In genomic region chr13:24279762-24280438, GRCm38 (mm10) we compare ENCODE assay signal across 8 mouse cellular contexts. TPM values are rescaled to one million over a fixed set of nuclear protein-coding genes. Genes with fewer than 3 reads are reported as not detected.
DNase-seq lines count a peak whose midpoint lies in the region; ATAC-seq and TF ChIP-seq lines count a peak whose summit lies in the region.

No protein-coding gene starts in this region.

- peak overlapping the region; percentile 81 for H3K9ac ChIP-seq in embryonic facial prominence, embryonic 13.5 days
- H3K9ac ChIP-seq in intestine, embryonic 15.5 days: peak overlapping the region; percentile 83
- peak overlapping the region; percentile 66 for H3K9ac ChIP-seq in liver, postnatal 0 days (replicated peaks)

- peak; percentile 20 for DNase-seq in 3T3-L1 (ENCODE audit: low read depth, low spot score)
- no peak for DNase-seq in Patski (ENCODE audit: low read depth, low spot score)
- peak; percentile 24 for DNase-seq in liver, postnatal 0 days
- no peak for DNase-seq in layer of hippocampus, postnatal 36 days
- DNase-seq in spleen, postnatal 14 days (ENCODE audit: low spot score in 2 of 2): no peak

- H3K4me2 ChIP-seq in embryonic facial prominence, embryonic 13.5 days: peak overlapping the region; percentile 90
- peak overlapping the region; percentile 81 for H3K4me2 ChIP-seq in intestine, embryonic 15.5 days (replicated peaks)
- peak overlapping the region; percentile 84 for H3K4me2 ChIP-seq in liver, postnatal 0 days (ENCODE audit: low read depth, low read length)

- 0 out of 2 replicates have a peak overlapping the region, but pooled peaks have one; percentile 96 for H3K27ac ChIP-seq in embryonic facial prominence, embryonic 13.5 days
- peak overlapping the region; percentile 94 for H3K27ac ChIP-seq in intestine, embryonic 15.5 days
- 0 out of 2 replicates have a peak overlapping the region, but pooled peaks have one; percentile 3 for H3K27ac ChIP-seq in liver, postnatal 0 days (ENCODE audit: low read depth)
- H3K27ac ChIP-seq in small intestine, adult 2 months (ENCODE audit: insufficient read depth, low read depth, low read length): peak overlapping the region; percentile 79

- TF ChIP-seq CTCF in Patski (IDR thresholded peaks at IDR 0.05): no peak
- no peak for TF ChIP-seq CTCF in liver, postnatal 0 days (IDR thresholded peaks at IDR 0.05; ENCODE audit: low read depth)
- no peak for TF ChIP-seq CTCF in small intestine, adult 2 months (IDR thresholded peaks at IDR 0.05; ENCODE audit: extremely low read depth, insufficient read length, insufficient replicate concordance, low read depth, low read length)

- H3K27me3 ChIP-seq in Patski: no peaks in the 10 kb centered on the region
- H3K27me3 ChIP-seq in embryonic facial prominence, embryonic 13.5 days: no peaks in the 10 kb centered on the region
- no peaks in the 10 kb centered on the region for H3K27me3 ChIP-seq in intestine, embryonic 15.5 days (replicated peaks)
- peaks cover 18% of the 10 kb centered on the region for H3K27me3 ChIP-seq in liver, postnatal 0 days (ENCODE audit: insufficient read depth, low read length)
- H3K27me3 ChIP-seq in small intestine, adult 2 months (ENCODE audit: control insufficient read depth, insufficient read depth, low read length): no peaks in the 10 kb centered on the region

- H3K9me3 ChIP-seq in embryonic facial prominence, embryonic 13.5 days: no peaks in the 10 kb centered on the region
- H3K9me3 ChIP-seq in intestine, embryonic 15.5 days: no peaks in the 10 kb centered on the region
- no peaks in the 10 kb centered on the region for H3K9me3 ChIP-seq in liver, postnatal 0 days (ENCODE audit: low read length)

- H3K4me1 ChIP-seq in embryonic facial prominence, embryonic 13.5 days: peaks cover 28% of the 10 kb centered on the region
- 0 out of 2 replicates have a peak, but pooled peaks cover 12% of the 10 kb centered on the region for H3K4me1 ChIP-seq in intestine, embryonic 15.5 days (replicated peaks)
- H3K4me1 ChIP-seq in liver, postnatal 0 days (ENCODE audit: insufficient read depth): peaks cover 3% of the 10 kb centered on the region; the same call in 1 of the 2 replicates
- peaks cover 7% of the 10 kb centered on the region for H3K4me1 ChIP-seq in small intestine, adult 2 months (ENCODE audit: control insufficient read depth, insufficient read depth, insufficient read length, low read length)

- POLR2A ChIA-PET in Patski (lab: Charles Lee): interaction anchor here (0.6 to 1.1 kb wide), 2 partner anchors 49 to 355 kb away, joined by 4 to 6 read pairs; no protein-coding TSS in a partner anchor

- no peaks in the 10 kb centered on the region; the same call in 1 of the 2 replicates for H3K36me3 ChIP-seq in embryonic facial prominence, embryonic 13.5 days
- no peaks in the 10 kb centered on the region for H3K36me3 ChIP-seq in intestine, embryonic 15.5 days
- no peaks in the 10 kb centered on the region for H3K36me3 ChIP-seq in liver, postnatal 0 days (replicated peaks; ENCODE audit: insufficient read depth, low read length)
- H3K36me3 ChIP-seq in small intestine, adult 2 months (ENCODE audit: control insufficient read depth, insufficient read depth, low read length): peaks cover 8% of the 10 kb centered on the region; the same call in 1 of the 2 replicates

- WGBS in embryonic facial prominence, embryonic 13.5 days: 2% methylated on average over 21 of the region's 21 CpGs
- 2% methylated on average over 21 of the region's 21 CpGs for WGBS in intestine, embryonic 15.5 days
- 10% methylated on average over 20 of the region's 21 CpGs for WGBS in liver, postnatal 0 days (ENCODE audit: insufficient replicate concordance)
- 3% methylated on average over 21 of the region's 21 CpGs for WGBS in small intestine, adult 2 months

- no peak for TF ChIP-seq EP300 in liver, postnatal 0 days (IDR thresholded peaks at IDR 0.05; ENCODE audit: low read depth)

- CTCF ChIA-PET in Patski (lab: Charles Lee): interaction anchor here (0.7 to 1.0 kb wide), 2 partner anchors 11 to 234 kb away, joined by 3 read pairs; no protein-coding TSS in a partner anchor

- TF ChIP-seq POLR2A in small intestine, adult 2 months (IDR thresholded peaks at IDR 0.05; ENCODE audit: low read depth, low read length): no peak

- ATAC-seq in Patski: peak; percentile 2
- no peak for ATAC-seq in embryonic facial prominence, embryonic 13.5 days (ENCODE audit: insufficient number of reproducible peaks, insufficient read depth, low FRiP score, low TSS enrichment, low read depth)
- ATAC-seq in intestine, embryonic 15.5 days: peak; percentile 49
- ATAC-seq in liver, postnatal 0 days: no peak

- peak overlapping the region; percentile 72 for H3K4me3 ChIP-seq in embryonic facial prominence, embryonic 13.5 days
- H3K4me3 ChIP-seq in intestine, embryonic 15.5 days (replicated peaks): peak overlapping the region; percentile 86
- peak overlapping the region; percentile 60 for H3K4me3 ChIP-seq in liver, postnatal 0 days (ENCODE audit: low read depth, low read length)
- H3K4me3 ChIP-seq in small intestine, adult 2 months (ENCODE audit: low read depth, low read length): peak overlapping the region; percentile 86

- in situ Hi-C loops in Patski (cut with MboI; ENCODE audit: low pct_unique_long_range_greater_than_20kb): loop anchor here (5.0 kb wide), 2 partner anchors 168 to 233 kb away; no protein-coding TSS in a partner anchor

RNA-seq across cellular contexts. Expression of gene Carmil1, which starts 0.7 kb away (rescaled TPM):
- polyA plus RNA-seq in Patski (2021): 22.0 TPM
- polyA plus RNA-seq in embryonic facial prominence, embryonic 13.5 days (2015; fragmentation: Nextera tagmentation; extraction: Ambion mirVana): 47.5 and 50.0 TPM in 2 replicates
- polyA plus RNA-seq in intestine, embryonic 15.5 days (2015; fragmentation: Nextera tagmentation; extraction: Ambion mirVana): 40.0 and 40.3 TPM in 2 replicates
- polyA plus RNA-seq in liver, postnatal 0 days (2015; fragmentation: Nextera tagmentation; extraction: Ambion mirVana): 5.9 and 6.5 TPM in 2 replicates
- polyA plus RNA-seq in small intestine, adult 2 months (2012; rRNA removed): 3.6 and 9.8 TPM in 2 replicates
- 10 to 100 TPM; 46.4 to 47.3 TPM for total RNA-seq in layer of hippocampus, postnatal 36 days (2021)

RNA-seq across cellular contexts. Expression of gene Cmah, which starts 47.3 kb away (rescaled TPM):
- 0.99 TPM for polyA plus RNA-seq in Patski (2021)
- 0.22 and 0.78 TPM in 2 replicates for polyA plus RNA-seq in embryonic facial prominence, embryonic 13.5 days (2015; fragmentation: Nextera tagmentation; extraction: Ambion mirVana)
- polyA plus RNA-seq in intestine, embryonic 15.5 days (2015; fragmentation: Nextera tagmentation; extraction: Ambion mirVana): 0.39 and 0.58 TPM in 2 replicates
- polyA plus RNA-seq in liver, postnatal 0 days (2015; fragmentation: Nextera tagmentation; extraction: Ambion mirVana): 2.8 and 3.7 TPM in 2 replicates
- polyA plus RNA-seq in small intestine, adult 2 months (2012; rRNA removed): 0.60 and 0.70 TPM in 2 replicates
- under 1 TPM; 0.47 to 0.71 TPM for total RNA-seq in layer of hippocampus, postnatal 36 days (2021)

Comparison
In these comparisons a context has a peak if more than half of its experiments do, and no peak if none do; other contexts are left out.
1. DNase-seq: peak in 3T3-L1 (single experiment) and liver, postnatal 0 days (single experiment); none in Patski (single experiment), layer of hippocampus, postnatal 36 days (0 of 2) and spleen, postnatal 14 days (0 of 2).
2. ATAC-seq: peak in Patski (single experiment) and intestine, embryonic 15.5 days (single experiment); none in embryonic facial prominence, embryonic 13.5 days (single experiment) and liver, postnatal 0 days (single experiment).
3. H3K27ac ChIP-seq: peak in every context shown above with its lines; median percentile 96 in embryonic facial prominence, embryonic 13.5 days; 94 in intestine, embryonic 15.5 days; 79 in small intestine, adult 2 months; 3 in liver, postnatal 0 days.
4. Peak in every context shown above with its lines, with median percentiles within 50 percentile points of each other: H3K4me2 ChIP-seq, H3K4me3 ChIP-seq and H3K9ac ChIP-seq.